In genomic region chr8:61745181-61745980, GRCm38 (mm10) we compare ENCODE assay signal across 10 mouse cellular contexts.
DNase-seq lines count a peak whose midpoint lies in the region; ATAC-seq lines count a peak whose summit lies in the region.
"Had no signal": no experiment of that assay in that cellular context is flagged by ENCODE, and none has a peak within 500 bp of the region (broad histone marks: within the 10 kb centered on the region; RNA-seq: fewer than 3 reads in every experiment).

No protein-coding gene starts in this region.

- no peaks in the 10 kb centered on the region for H3K9me3 ChIP-seq in lung, embryonic 16.5 days (ENCODE audit: control insufficient read depth, low read length)
- H3K9me3 ChIP-seq in embryonic facial prominence, embryonic 12.5 days, result no peaks in the 10 kb centered on the region
- peaks cover 4% of the 10 kb centered on the region; the same call in 1 of the 2 replicates for H3K9me3 ChIP-seq in heart, embryonic 14.5 days (ENCODE audit: control insufficient read depth, low read length)
- no peaks in the 10 kb centered on the region for H3K9me3 ChIP-seq in midbrain, embryonic 15.5 days

- no peak overlapping the region for H3K4me3 ChIP-seq in lung, embryonic 16.5 days (ENCODE audit: low read length)
- no peak overlapping the region for H3K4me3 ChIP-seq in embryonic facial prominence, embryonic 12.5 days
- H3K4me3 ChIP-seq in heart, embryonic 14.5 days (ENCODE audit: control insufficient read depth in 1 of 2, insufficient read depth in 1 of 2, low read depth in 1 of 2, low read length in 2 of 2), result no peak overlapping the region; a peak in 1 of 4 replicates
- H3K4me3 ChIP-seq in midbrain, embryonic 15.5 days, result no peak overlapping the region

- DNase-seq in lung, postnatal 36 days, result no peak
- no peak for DNase-seq in thymus, postnatal 14 days
- no peak for DNase-seq in adrenal gland, adult 18-20 months (ENCODE audit: low spot score in 2 of 2)
- DNase-seq: kidney, adult 18-20 months; right cerebral cortex, postnatal 25 days had no signal

- ATAC-seq in lung, embryonic 16.5 days (ENCODE audit: low read depth), result peak; percentile 84
- peak; percentile 56; the same call in 1 of the 2 replicates for ATAC-seq in embryonic facial prominence, embryonic 12.5 days (ENCODE audit: insufficient number of reproducible peaks, insufficient read depth, low FRiP score, low TSS enrichment)
- peak; percentile 89 for ATAC-seq in heart, embryonic 14.5 days (ENCODE audit: insufficient number of reproducible peaks, insufficient read depth, low FRiP score, low read depth)
- 0 out of 2 replicates have a peak, but pooled peaks have one; percentile 30 for ATAC-seq in midbrain, embryonic 15.5 days (replicated peaks)

- H3K9ac ChIP-seq in lung, embryonic 16.5 days (ENCODE audit: low read length), result no peak overlapping the region
- no peak overlapping the region for H3K9ac ChIP-seq in embryonic facial prominence, embryonic 12.5 days
- peak overlapping the region; percentile 44 for H3K9ac ChIP-seq in heart, embryonic 14.5 days (ENCODE audit: low read length)
- no peak overlapping the region for H3K9ac ChIP-seq in midbrain, embryonic 15.5 days

- WGBS in lung, embryonic 16.5 days, result 19% methylated on average over 10 of the region's 10 CpGs
- 39% methylated on average over 10 of the region's 10 CpGs for WGBS in embryonic facial prominence, embryonic 12.5 days
- 10% methylated on average over 10 of the region's 10 CpGs for WGBS in heart, embryonic 14.5 days
- WGBS in midbrain, embryonic 15.5 days, result 58% methylated on average over 10 of the region's 10 CpGs

- H3K36me3 ChIP-seq in lung, embryonic 16.5 days (ENCODE audit: control insufficient read depth, insufficient read depth, low read length), result no peaks in the 10 kb centered on the region
- peaks cover 15% of the 10 kb centered on the region for H3K36me3 ChIP-seq in embryonic facial prominence, embryonic 12.5 days
- H3K36me3 ChIP-seq in heart, embryonic 14.5 days (ENCODE audit: control insufficient read depth, insufficient read depth, low read length), result 0 out of 2 replicates have a peak, but pooled peaks cover 3% of the 10 kb centered on the region
- H3K36me3 ChIP-seq in midbrain, embryonic 15.5 days (replicated peaks), result no peaks in the 10 kb centered on the region

- peaks cover 14% of the 10 kb centered on the region for H3K4me1 ChIP-seq in lung, embryonic 16.5 days (replicated peaks; ENCODE audit: control insufficient read depth, insufficient read depth, low read length)
- peaks cover 16% of the 10 kb centered on the region for H3K4me1 ChIP-seq in embryonic facial prominence, embryonic 12.5 days
- peaks cover 13 to 59% of the 10 kb centered on the region in 2 experiments for H3K4me1 ChIP-seq in heart, embryonic 14.5 days (ENCODE audit: control insufficient read depth in 2 of 2, insufficient read depth in 2 of 2, low read length in 2 of 2)
- peaks cover 9% of the 10 kb centered on the region; the same call in 1 of the 2 replicates for H3K4me1 ChIP-seq in midbrain, embryonic 15.5 days

- peak overlapping the region; percentile 69 for H3K27ac ChIP-seq in lung, embryonic 16.5 days (ENCODE audit: low read length)
- H3K27ac ChIP-seq in embryonic facial prominence, embryonic 12.5 days, result peak overlapping the region; percentile 58
- H3K27ac ChIP-seq in heart, embryonic 14.5 days (replicated peaks in 1 of 2; ENCODE audit: control insufficient read depth in 1 of 2, insufficient read depth in 1 of 2, low read depth in 2 of 2, low read length in 2 of 2), result peak overlapping the region; percentile 77 to 93
- no peak overlapping the region for H3K27ac ChIP-seq in midbrain, embryonic 15.5 days
- H3K27ac ChIP-seq: macrophage had no signal

- no peaks in the 10 kb centered on the region for H3K27me3 ChIP-seq in lung, embryonic 16.5 days (ENCODE audit: control insufficient read depth, insufficient read depth, low read depth, low read length)
- no peaks in the 10 kb centered on the region for H3K27me3 ChIP-seq in embryonic facial prominence, embryonic 12.5 days
- H3K27me3 ChIP-seq in heart, embryonic 14.5 days (ENCODE audit: control insufficient read depth, insufficient read depth, low read length), result no peaks in the 10 kb centered on the region
- H3K27me3 ChIP-seq in midbrain, embryonic 15.5 days (replicated peaks), result no peaks in the 10 kb centered on the region

- H3K4me2 ChIP-seq in lung, embryonic 16.5 days (ENCODE audit: low read depth, low read length), result 0 out of 2 replicates have a peak overlapping the region, but pooled peaks have one; percentile 11
- no peak overlapping the region for H3K4me2 ChIP-seq in embryonic facial prominence, embryonic 12.5 days (replicated peaks)
- H3K4me2 ChIP-seq in heart, embryonic 14.5 days (ENCODE audit: low read length), result peak overlapping the region; percentile 60
- H3K4me2 ChIP-seq in midbrain, embryonic 15.5 days, result no peak overlapping the region

Comparison
In these comparisons a context has a peak if more than half of its experiments do, and no peak if none do; other contexts are left out.
1. ATAC-seq: peak in every context shown above with its lines; median percentile 89 in heart, embryonic 14.5 days; 84 in lung, embryonic 16.5 days; 56 in embryonic facial prominence, embryonic 12.5 days; 30 in midbrain, embryonic 15.5 days.
2. H3K4me2 ChIP-seq: peak in lung, embryonic 16.5 days (single experiment) and heart, embryonic 14.5 days (single experiment); none in embryonic facial prominence, embryonic 12.5 days (single experiment) and midbrain, embryonic 15.5 days (single experiment).